Mouse (Mus musculus) MEL-GATA-1-ER (cell line): ENCODE results near the gene Pccb.

ENCODE experiments used
- DNase-seq: peaks from one replicate; pipeline ENCODE4 v3.0.0-alpha.2; 2012; ENCODE audit warnings: low read depth; ENCODE audit errors: extremely low read depth

Gene Pccb

DNA sequence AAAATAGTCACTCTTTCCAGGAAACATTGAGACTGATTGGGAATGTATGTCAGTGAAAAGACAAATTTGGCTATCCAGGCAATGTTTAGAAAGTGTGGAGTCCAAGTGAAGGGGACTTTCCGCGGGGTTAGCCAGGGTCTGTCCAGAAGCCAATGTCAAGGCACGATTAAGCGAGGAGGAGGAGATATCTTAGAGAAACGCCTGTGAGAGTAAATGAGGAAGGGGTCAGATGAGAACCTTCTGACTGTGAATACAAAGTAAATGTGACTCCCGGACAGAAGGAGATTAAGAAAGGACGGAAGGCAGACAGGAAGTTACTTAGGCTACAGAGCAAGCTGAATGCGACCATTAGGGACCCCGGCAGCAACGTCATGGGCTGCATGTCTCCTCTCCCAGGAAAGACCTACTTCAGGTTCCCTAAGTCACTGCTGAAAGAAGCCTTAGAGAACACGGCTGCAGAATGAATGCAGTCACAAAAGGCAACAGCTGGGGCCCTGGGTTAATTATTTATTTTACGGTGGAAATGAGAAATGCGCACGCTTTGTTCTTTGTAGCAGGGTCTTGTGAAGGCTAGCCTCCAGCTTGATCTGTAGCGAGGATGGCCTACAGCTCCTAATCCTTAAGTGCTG, 11.1 kb upstream of the Pccb start:
- no peak for DNase-seq

- DNase-seq = no peak
These were observed 7.6 kb upstream of the Pccb start for GRCm38 (mm10) chr9:101042249-101042648.

- no peak for DNase-seq
These were observed 6.8 kb upstream of the Pccb start for GRCm38 (mm10) chr9:101041508-101041907.

GRCm38 (mm10) chr9:101038634-101039033, 3.9 kb upstream of the Pccb start:
- no peak for DNase-seq

DNA sequence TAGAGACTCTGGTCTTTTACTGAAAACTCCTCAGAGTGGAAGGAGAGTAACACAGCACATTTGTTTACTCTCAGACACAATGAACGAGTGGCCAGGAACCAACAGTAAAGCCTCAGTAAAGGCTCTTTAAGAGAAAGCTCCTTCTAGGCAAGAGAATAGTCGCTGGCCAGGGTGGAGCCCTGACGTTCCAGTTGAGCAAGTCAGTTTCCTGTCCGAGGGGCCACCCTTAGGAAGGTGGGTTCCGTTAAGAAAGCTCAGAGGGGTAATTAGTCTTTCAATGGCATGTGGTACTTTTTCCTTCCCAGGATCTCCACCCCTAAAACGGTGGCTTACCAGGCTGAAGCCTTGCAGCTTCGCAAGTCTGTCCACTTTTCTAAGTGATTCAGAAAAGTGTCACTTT, 2.7 kb upstream of the Pccb start:
- no peak for DNase-seq

- no peak for DNase-seq
These were observed 2.2 kb upstream of the Pccb start for GRCm38 (mm10) chr9:101036876-101037275.

DNA sequence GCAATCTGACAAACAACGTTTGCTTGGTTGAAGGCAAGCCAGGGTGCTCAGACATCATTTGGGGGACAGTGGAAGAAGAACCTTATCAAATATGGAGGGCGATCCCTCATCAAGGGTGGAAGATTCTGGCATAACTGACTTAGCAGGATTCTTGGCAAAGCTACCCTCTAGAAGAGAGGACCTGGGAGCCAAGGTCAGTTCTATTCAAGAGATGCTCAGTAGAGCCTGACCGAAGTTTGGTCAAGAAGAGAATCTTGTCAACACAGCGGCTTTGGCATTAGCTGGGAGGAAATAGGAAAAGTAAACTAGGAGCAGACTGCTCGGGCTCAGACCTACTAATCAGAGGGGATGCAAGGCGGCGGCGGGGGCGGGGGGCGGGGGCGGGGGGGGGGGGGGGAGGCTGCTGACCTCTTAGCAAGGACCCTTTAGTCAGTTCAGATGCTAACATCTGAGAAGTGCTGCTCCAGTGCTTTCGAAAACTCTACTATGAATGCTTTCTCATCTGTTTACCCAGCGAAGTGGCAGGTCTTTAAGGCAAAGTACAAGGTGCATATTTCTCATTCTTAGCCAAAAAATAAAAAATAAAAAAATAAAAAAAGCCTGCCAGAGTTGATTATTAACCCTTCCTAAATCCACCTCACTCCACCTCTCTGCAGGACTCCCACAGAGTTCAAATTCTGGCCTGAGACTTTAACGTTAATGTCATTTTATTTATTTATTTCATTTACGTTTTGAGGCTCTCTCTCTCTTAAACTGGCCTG, 1.3 kb upstream of the Pccb start:
- no peak for DNase-seq

- DNase-seq = peak; percentile 14
These were observed 794 bp downstream of the Pccb start for GRCm38 (mm10) chr9:101033761-101034447.

GRCm38 (mm10) chr9:101018768-101019167, 15.9 kb downstream of the Pccb start:
- no peak for DNase-seq

GRCm38 (mm10) chr9:101017734-101018516, 16.8 kb downstream of the Pccb start:
- DNase-seq = no peak

GRCm38 (mm10) chr9:101015324-101015723, 19.4 kb downstream of the Pccb start:
- DNase-seq = no peak

DNA sequence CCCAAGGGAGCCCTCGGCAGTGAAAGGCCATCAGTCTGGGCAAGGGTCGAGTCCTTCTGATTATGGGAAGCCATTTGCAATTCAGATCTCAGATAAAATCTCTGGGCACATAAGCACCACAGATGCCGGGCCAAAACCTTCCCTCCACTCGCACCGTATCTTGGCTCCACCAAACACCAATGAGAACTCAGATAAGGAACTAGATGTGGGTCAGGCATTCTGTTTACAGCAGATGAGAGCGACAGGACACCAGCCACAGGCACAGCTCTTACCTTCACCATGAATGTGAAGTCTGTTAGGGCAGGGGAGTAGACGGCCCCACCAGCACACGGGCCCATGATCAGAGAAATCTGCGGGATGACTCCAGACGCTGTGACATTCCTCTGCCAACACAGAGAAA, 22.3 kb downstream of the Pccb start:
- DNase-seq = no peak

- no peak for DNase-seq
These were observed 28.8 kb downstream of the Pccb start for GRCm38 (mm10) chr9:101005866-101006265.

DNA sequence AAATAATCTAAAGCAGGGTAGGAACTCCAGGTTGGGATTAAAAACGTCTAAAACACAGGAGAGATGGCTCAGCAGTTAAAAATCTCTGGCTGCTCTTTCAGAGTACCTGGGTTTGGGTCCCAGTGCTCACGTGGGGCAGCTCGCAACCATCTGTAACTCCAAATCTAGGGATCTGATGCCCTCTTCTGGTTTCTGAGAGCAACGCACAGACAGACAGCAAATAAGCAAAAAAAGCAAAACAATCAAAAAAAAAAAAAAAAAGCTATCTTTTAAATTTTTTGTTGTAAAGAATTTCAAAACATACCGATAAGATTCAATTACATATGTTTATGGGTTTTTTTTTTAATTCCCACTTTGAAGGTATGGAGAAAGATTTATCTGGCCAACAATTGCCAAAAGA, 31.4 kb downstream of the Pccb start:
- no peak for DNase-seq

- no peak for DNase-seq
These were observed 31.9 kb downstream of the Pccb start for GRCm38 (mm10) chr9:101002841-101003240.

GRCm38 (mm10) chr9:101002053-101002452, 32.6 kb downstream of the Pccb start:
- DNase-seq = peak; percentile 32

- DNase-seq = no peak
These were observed 37.6 kb downstream of the Pccb start for GRCm38 (mm10) chr9:100997138-100997537.

- DNase-seq = no peak
These were observed 40.8 kb downstream of the Pccb start for GRCm38 (mm10) chr9:100993937-100994336.

DNA sequence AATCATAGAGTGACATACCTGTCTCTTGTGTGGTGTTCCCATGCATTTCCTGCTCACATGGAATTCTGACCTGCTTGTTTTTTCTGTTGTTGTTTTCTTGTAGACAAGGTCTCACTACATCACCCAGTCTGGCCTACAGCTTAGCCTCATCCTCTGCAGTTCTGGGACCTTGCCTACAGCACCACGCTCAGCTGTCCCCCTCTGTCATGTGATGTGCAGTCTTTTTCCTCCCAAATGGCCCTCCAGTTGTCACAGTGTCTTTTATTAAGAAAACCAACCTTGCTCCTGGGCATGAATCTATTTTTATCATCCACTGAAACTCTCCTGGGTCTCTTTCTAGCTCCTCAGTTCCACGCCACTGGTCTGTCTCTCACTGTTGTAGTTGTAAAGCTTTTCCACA, 42.5 kb downstream of the Pccb start:
- DNase-seq = no peak

- DNase-seq = no peak
These were observed 43.4 kb downstream of the Pccb start for GRCm38 (mm10) chr9:100991321-100991720.

DNA sequence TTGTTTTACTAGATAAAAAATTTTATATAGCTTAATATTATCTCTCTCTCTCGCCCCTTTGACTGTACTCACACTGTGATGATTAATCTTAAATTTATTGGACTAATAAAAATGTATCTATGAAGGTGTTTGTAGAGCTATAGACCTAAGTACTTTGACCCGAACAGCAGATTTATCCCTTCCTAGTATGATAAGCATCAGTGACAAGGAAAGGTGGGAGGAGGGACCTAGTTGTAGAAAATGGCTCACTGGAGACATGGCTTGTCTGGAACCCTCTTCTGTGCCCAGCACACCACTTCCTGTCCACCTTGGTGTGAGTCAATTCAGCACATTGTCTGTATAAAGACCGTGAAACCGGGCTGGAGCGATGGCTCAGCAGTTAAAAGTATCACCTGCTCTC, 44.1 kb downstream of the Pccb start:
- DNase-seq = no peak

DNA sequence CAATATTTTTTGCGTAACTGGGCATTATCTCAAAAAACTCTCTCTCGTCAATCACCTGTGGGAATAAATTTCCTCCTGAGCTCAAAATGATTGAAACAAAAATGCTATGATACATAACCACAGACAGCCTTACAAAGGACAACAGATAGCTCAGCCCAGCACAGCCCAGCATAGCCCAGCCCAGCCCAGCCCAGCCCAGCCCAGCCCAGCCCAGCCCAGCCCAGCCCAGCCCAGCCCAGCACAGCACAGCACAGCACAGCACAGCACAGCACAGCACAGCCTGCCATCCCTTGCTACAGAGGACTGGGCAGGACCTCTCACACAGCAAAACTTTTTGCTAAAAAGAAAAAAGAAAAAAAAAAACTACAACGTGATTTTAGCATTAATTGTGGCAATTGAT, 46.8 kb downstream of the Pccb start:
- no peak for DNase-seq
